Mouse (Mus musculus) naive thymus-derived CD4-positive, alpha-beta T cell, adult 2 months (primary cell): ENCODE data around the gene Tbc1d16.

Experiments
- DNase-seq: peaks from one replicate; pipeline ENCODE4 v3.0.0-alpha.2; 2011; ENCODE audit warnings: low read depth

Tbc1d16 gene

GRCm38 (mm10) chr11:119143376-119144002 lies 84.8 kb downstream of the Tbc1d16 start:
- peak; percentile 72 for DNase-seq

- no peak for DNase-seq
Observed at GRCm38 (mm10) chr11:119142615-119143014, 85.7 kb downstream of the Tbc1d16 start.

DNA sequence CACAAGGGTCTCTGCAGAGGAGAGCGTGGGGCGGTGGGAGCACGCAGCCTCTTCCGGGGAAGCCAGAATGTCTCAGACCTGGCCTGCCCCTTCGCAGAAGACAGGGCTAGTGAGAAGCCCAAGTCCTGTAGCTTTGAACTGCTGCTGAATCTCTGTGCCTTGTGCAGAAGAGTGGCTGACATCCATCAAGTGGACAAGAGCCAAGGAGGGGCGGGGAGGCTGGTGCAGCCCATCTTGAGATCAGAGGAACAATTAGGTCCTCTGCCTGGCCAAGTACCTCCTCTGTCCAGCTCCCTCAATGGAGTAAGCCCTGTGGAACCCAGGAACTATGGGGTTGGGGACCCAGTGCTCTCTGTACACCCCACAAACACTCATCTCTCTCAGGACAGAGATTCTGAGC lies 89.3 kb downstream of the Tbc1d16 start:
- DNase-seq, result no peak

GRCm38 (mm10) chr11:119138205-119138604 lies 90.1 kb downstream of the Tbc1d16 start:
- no peak for DNase-seq

GRCm38 (mm10) chr11:119134586-119134985 lies 93.7 kb downstream of the Tbc1d16 start:
- peak; percentile 61 for DNase-seq

- peak; percentile 76 for DNase-seq
Observed at GRCm38 (mm10) chr11:119133437-119134221, 94.7 kb downstream of the Tbc1d16 start.

- no peak for DNase-seq
Observed at GRCm38 (mm10) chr11:119132198-119133035, 95.9 kb downstream of the Tbc1d16 start.

- DNase-seq, result no peak
Observed at GRCm38 (mm10) chr11:119130081-119130765, 98.1 kb downstream of the Tbc1d16 start.

- no peak for DNase-seq
Observed at GRCm38 (mm10) chr11:119129281-119130058, 98.8 kb downstream of the Tbc1d16 start.

DNA sequence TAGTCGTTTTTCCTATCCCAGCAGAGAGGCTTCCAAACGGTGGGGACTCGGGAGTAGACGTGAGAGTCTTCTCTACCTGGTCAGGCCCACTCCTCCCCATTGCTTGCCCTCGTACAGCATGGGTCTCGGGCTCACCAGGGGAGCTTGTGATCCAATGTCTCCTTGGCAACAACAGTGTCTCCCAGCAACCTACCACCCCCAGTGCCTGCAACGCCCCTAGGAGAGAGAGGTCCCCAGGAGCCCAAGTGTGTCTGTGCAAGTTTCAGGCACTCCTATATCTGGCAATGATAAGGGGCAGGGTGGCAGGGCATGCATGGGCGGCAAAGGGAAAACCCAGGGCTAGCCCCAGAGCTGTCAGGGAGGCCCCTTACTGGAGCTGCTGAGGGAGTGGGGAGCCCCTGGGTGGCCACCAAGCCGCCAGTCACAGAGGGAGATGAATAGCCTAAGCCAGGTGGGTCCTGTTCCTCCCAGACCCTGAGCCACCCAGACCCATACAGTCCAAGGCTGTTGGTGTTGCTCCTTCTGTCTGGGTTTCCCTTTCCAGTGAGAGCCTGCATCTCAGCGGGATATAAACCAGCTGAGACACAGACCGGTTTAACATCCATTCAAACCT lies 99.5 kb downstream of the Tbc1d16 start:
- DNase-seq, result no peak

DNA sequence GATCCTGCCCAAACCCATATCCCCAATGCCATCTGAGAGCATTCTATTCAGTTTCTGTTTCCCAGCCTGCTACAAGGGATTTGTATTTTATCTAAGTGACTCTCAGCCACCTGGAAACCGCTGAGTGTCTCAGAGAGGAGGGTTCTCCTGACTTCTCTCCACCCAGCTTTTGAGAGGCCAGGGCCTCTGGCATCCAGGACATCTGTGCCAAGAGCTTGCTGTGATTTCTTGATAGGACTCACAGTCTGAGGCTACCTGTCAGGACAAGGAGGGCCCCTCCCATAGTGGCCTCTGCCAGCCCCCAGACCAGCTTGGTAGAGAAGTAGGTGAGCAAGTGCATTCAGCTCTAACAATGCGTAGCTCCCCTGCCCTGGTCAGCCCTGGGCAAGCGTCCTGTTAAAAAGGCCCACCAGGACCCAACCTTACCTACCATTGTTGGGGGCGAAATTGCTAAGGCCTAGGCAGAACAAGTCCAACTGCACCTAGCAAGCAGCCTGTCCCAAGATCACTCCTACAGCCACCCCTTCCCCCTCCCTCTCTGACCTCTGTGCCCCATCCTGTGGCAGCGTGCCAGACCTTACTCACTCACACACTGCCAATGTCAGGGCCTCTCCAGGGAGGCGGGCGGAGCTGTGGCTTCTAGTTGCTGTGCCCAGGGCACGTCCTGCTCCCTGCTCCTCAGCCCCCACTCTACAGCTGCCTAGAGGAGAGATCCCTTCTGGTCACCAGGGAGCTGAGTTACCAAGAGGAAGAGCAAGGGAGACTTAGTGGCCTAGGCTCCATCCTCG lies 100.4 kb downstream of the Tbc1d16 start:
- peak; percentile 71 for DNase-seq

GRCm38 (mm10) chr11:119127147-119127546 lies 101.2 kb downstream of the Tbc1d16 start:
- DNase-seq, result no peak

GRCm38 (mm10) chr11:119125929-119126861 lies 102.1 kb downstream of the Tbc1d16 start:
- DNase-seq, result no peak

GRCm38 (mm10) chr11:119124536-119124935 lies 103.8 kb downstream of the Tbc1d16 start:
- DNase-seq, result no peak

GRCm38 (mm10) chr11:119123522-119124319 lies 104.6 kb downstream of the Tbc1d16 start:
- DNase-seq, result no peak

GRCm38 (mm10) chr11:119122396-119122795 lies 105.9 kb downstream of the Tbc1d16 start:
- no peak for DNase-seq

GRCm38 (mm10) chr11:119118905-119119304 lies 109.4 kb downstream of the Tbc1d16 start:
- DNase-seq, result no peak

GRCm38 (mm10) chr11:119117945-119118344 lies 110.4 kb downstream of the Tbc1d16 start:
- DNase-seq, result no peak
